Mouse (Mus musculus): ENCODE measurements around the gene Mfap1b. TPM values are rescaled to one million over a fixed set of nuclear protein-coding genes. Genes with fewer than 3 reads are reported as not detected.
A peak's percentile ranks its signal among the peaks of the same experiment; 100 is the strongest.
"Not testable (repeated sequence)": the region's sequence is repeated elsewhere in the genome, so short reads cannot be mapped to it uniquely, and the experiment has no call there.

The Mfap1b gene
- total RNA-seq (2014; rRNA removed) (7.4 and 9.0 TPM in 2 replicates), polyA plus RNA-seq (2012; rRNA removed) (1.4 and 1.7 TPM in 2 replicates)

DNA sequence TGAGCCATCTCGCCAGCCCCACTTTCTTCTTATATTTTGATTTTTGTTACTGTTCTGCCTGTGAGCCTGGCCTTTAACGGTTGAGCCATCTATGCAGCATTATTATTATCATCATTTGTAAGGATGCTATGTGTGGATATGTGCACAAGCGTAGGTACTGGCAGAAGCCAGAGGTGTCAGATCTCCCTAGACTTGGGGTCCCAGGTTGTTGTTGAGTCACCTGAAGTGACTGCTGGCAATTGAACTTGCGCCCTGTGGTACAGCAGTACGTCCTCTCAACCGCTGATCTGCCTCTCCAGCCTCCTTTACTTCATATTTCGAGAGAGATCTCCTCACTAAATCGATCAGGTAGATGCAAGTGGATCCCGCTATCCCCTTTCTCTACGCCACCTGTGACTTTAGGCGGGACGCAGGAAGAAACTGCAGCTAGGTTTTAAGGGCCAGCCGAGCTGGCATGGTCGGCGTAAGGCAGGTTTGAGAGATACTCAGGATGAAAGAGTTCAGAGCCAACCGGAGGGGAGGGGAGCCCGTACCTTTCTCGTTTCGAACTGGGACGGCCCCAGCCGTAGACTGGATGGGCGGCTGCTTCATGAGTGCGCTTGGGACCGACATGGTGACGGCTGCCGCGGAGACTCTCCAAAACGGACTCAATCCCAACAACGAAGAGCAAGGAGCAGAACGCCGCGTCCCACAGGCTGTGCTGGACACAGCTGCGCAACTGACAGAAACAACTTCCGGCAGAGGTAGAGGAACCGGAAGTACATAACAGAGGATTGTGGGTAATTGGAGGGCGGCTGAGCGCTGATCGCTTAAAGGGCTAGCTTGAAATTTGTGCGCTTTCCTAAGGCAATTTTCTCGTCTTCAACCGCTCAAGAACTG is at the start of gene Mfap1b:
TSS of gene Mfap1b (minus strand) at position 767 of the 879 bp plus-strand sequence.
- not testable (repeated sequence) for H3K4me1 ChIP-seq (ENCODE audit: control insufficient read depth, insufficient read depth, low read length); H3K79me2 ChIP-seq (ENCODE audit: control insufficient read depth, insufficient read depth, low read length); H3K27me3 ChIP-seq (ENCODE audit: control insufficient read depth, insufficient read depth, low read length); H3K36me3 ChIP-seq (ENCODE audit: control insufficient read depth, insufficient read depth, low read length)
- 4% methylated on average over 41 of the region's 41 CpGs for WGBS
- DNase-seq (ENCODE audit: extremely low read depth, low read depth, low spot score), result peak; percentile 89
- TF ChIP-seq POLR2A (IDR thresholded peaks at IDR 0.05; ENCODE audit: extremely low read depth, insufficient read depth, low read length), result peak; percentile 88
- H3K27ac ChIP-seq (replicated peaks; ENCODE audit: insufficient read depth, low read depth, low read length), result peak within 1 kb of the TSS; percentile 21; the same call in 1 of the 2 replicates
- H3K9ac ChIP-seq (ENCODE audit: low read depth, low read length), result peak within 1 kb of the TSS; percentile 56
- peak within 1 kb of the TSS; percentile 61 for H3K4me3 ChIP-seq (ENCODE audit: insufficient read depth, low read depth, low read length)

DNA sequence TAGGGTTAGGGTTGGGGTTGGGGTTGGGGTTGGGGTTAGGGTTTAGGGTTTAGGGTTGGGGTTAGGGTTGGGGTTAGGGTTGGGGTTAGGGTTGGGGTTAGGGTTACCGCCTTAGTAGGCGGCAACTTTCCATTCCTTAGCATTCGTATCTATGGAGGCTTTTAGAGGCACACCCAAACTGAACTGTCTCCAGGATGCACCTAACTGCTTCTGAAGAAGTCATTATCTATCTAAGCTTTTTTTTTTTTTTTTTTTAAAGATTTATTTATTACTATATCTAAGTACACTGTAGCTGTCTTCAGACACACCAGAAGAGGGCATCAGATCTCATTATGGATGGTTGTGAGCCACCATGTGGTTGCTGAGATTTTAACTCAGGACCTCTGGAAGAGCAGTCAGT is 49.0 kb upstream of the Mfap1b start:
- H3K9ac ChIP-seq (ENCODE audit: low read depth, low read length); H3K4me1 ChIP-seq (ENCODE audit: control insufficient read depth, insufficient read depth, low read length); H3K27me3 ChIP-seq (ENCODE audit: control insufficient read depth, insufficient read depth, low read length); DNase-seq (ENCODE audit: extremely low read depth, low read depth, low spot score); H3K36me3 ChIP-seq (ENCODE audit: control insufficient read depth, insufficient read depth, low read length); H3K4me3 ChIP-seq (ENCODE audit: insufficient read depth, low read depth, low read length); H3K79me2 ChIP-seq (ENCODE audit: control insufficient read depth, insufficient read depth, low read length); H3K27ac ChIP-seq (replicated peaks; ENCODE audit: insufficient read depth, low read depth, low read length): not testable (repeated sequence)
- 100% methylated on average over 3 of the region's 3 CpGs for WGBS

DNA sequence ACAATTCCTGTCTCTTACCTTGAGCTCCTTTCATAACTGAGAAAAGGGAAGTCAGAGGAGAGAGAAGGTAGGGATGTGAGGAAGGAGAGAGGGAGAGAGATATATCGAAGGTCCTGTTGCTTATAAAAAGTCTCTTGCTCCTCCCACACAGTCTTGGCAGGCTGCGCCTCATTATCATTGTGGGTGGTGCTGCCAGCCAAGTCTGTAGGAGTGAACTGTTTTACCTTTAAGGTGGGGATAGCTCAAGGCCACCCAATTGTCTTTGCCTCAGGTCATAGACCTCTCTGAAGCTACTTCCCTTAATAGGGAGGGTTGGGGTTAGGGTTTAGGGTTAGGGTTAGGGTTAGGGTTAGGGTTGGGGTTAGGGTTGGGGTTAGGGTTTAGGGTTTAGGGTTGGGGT is 48.1 kb upstream of the Mfap1b start:
- Histone ChIP-seq H3K27ac (replicated peaks; ENCODE audit: insufficient read depth, low read depth, low read length) (no peak overlapping the region), H3K79me2 (ENCODE audit: control insufficient read depth, insufficient read depth, low read length) (no peaks in the 10 kb centered on the region), H3K9ac (ENCODE audit: low read depth, low read length) (no peak overlapping the region), H3K4me3 (ENCODE audit: insufficient read depth, low read depth, low read length) (no peak overlapping the region), H3K4me1 (ENCODE audit: control insufficient read depth, insufficient read depth, low read length) (no peaks in the 10 kb centered on the region), H3K36me3 (ENCODE audit: control insufficient read depth, insufficient read depth, low read length) (no peaks in the 10 kb centered on the region; the same call in 1 of the 2 replicates), H3K27me3 (ENCODE audit: control insufficient read depth, insufficient read depth, low read length) (no peaks in the 10 kb centered on the region)
- DNase-seq (ENCODE audit: extremely low read depth, low read depth, low spot score), result no peak
- WGBS, result 89% methylated on average over 2 of the region's 2 CpGs
- TF ChIP-seq CTCF (IDR thresholded peaks at IDR 0.05; ENCODE audit: low read depth, low read length) (no peak), POLR2A (IDR thresholded peaks at IDR 0.05; ENCODE audit: extremely low read depth, insufficient read depth, low read length) (no peak)

DNA sequence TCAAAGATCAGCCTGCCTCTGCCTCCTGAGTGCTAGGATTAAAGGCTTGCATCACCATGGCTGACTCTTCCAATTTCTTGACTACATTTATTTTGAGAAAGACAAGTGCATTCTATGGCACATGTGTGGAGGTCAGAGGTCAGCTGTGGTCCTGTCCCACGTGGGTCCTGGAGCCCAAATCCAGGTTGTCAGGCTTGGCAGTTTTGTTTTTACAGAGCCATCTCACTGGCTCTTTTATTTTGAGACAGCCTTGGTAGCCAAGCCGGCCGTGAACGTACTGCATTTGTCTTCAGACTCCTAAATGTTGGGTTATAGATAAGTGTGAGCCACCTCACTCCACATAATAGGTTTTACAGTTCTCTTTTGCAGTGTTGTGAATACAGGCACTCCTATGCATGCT is 44.8 kb upstream of the Mfap1b start:
- H3K27me3 ChIP-seq (ENCODE audit: control insufficient read depth, insufficient read depth, low read length); H3K9ac ChIP-seq (ENCODE audit: low read depth, low read length); H3K4me1 ChIP-seq (ENCODE audit: control insufficient read depth, insufficient read depth, low read length); H3K4me3 ChIP-seq (ENCODE audit: insufficient read depth, low read depth, low read length); H3K27ac ChIP-seq (replicated peaks; ENCODE audit: insufficient read depth, low read depth, low read length); H3K79me2 ChIP-seq (ENCODE audit: control insufficient read depth, insufficient read depth, low read length); DNase-seq (ENCODE audit: extremely low read depth, low read depth, low spot score); H3K36me3 ChIP-seq (ENCODE audit: control insufficient read depth, insufficient read depth, low read length): not testable (repeated sequence)
- WGBS, result 93% methylated on average over 4 of the region's 4 CpGs

DNA sequence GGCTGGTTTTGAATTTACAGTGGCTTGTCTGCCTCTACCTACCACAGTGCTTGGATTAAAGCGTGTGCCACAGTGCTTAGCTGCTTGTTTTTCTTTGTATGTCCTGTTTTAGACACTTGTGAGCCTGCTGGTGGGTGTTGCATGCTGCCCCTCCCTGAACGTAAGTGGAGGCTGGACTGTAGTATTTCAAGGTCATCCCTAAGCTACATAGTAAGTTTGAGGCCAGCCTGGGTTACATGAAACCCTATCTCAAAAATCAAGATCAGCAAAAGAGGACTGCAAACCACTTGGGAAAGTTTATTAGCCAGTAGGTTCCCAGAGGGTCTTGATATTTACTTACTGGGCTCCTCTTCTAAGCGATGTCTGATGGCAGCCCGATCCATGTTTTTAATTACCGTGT is 44.2 kb upstream of the Mfap1b start:
- no peaks in the 10 kb centered on the region for H3K4me1 ChIP-seq (ENCODE audit: control insufficient read depth, insufficient read depth, low read length)
- H3K27me3 ChIP-seq (ENCODE audit: control insufficient read depth, insufficient read depth, low read length), result no peaks in the 10 kb centered on the region
- H3K79me2 ChIP-seq (ENCODE audit: control insufficient read depth, insufficient read depth, low read length), result no peaks in the 10 kb centered on the region
- H3K36me3 ChIP-seq (ENCODE audit: control insufficient read depth, insufficient read depth, low read length), result no peaks in the 10 kb centered on the region; the same call in 1 of the 2 replicates
- H3K4me3 ChIP-seq (ENCODE audit: insufficient read depth, low read depth, low read length), result no peak overlapping the region
- WGBS, result 92% methylated on average over 5 of the region's 5 CpGs
- no peak overlapping the region for H3K27ac ChIP-seq (replicated peaks; ENCODE audit: insufficient read depth, low read depth, low read length)
- TF ChIP-seq CTCF (IDR thresholded peaks at IDR 0.05; ENCODE audit: low read depth, low read length) (no peak), POLR2A (IDR thresholded peaks at IDR 0.05; ENCODE audit: extremely low read depth, insufficient read depth, low read length) (no peak)
- DNase-seq (ENCODE audit: extremely low read depth, low read depth, low spot score), result no peak
- no peak overlapping the region for H3K9ac ChIP-seq (ENCODE audit: low read depth, low read length)

DNA sequence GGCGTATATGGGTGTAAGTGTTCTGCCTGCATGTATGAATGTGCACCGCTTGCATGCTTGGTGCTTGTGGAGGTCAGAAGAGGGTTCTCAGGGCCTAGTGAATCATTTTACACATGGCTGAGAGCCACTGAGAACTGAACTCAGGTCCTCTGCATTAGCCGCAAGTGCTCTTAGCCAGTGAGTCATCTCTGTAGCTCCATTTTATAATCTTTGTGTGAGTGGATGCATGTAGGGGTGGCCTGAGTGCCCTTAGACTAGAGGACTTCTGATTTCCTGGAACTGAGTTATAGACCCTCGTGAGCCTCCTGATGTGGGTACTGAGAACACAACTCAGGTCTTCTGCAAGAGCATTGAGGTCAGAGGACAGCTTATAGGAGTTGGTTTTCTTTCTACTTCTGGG is 40.3 kb upstream of the Mfap1b start:
- no peak for TF ChIP-seq CTCF (IDR thresholded peaks at IDR 0.05; ENCODE audit: low read depth, low read length)
- TF ChIP-seq POLR2A (IDR thresholded peaks at IDR 0.05; ENCODE audit: extremely low read depth, insufficient read depth, low read length), result no peak
- no peaks in the 10 kb centered on the region for H3K79me2 ChIP-seq (ENCODE audit: control insufficient read depth, insufficient read depth, low read length)
- H3K36me3 ChIP-seq (ENCODE audit: control insufficient read depth, insufficient read depth, low read length), result no peaks in the 10 kb centered on the region
- no peak overlapping the region for H3K4me3 ChIP-seq (ENCODE audit: insufficient read depth, low read depth, low read length)
- H3K27me3 ChIP-seq (ENCODE audit: control insufficient read depth, insufficient read depth, low read length), result no peaks in the 10 kb centered on the region
- no peak for DNase-seq (ENCODE audit: extremely low read depth, low read depth, low spot score)
- H3K4me1 ChIP-seq (ENCODE audit: control insufficient read depth, insufficient read depth, low read length), result no peaks in the 10 kb centered on the region
- H3K27ac ChIP-seq (replicated peaks; ENCODE audit: insufficient read depth, low read depth, low read length), result no peak overlapping the region
- H3K9ac ChIP-seq (ENCODE audit: low read depth, low read length), result no peak overlapping the region
- 92% methylated on average over 4 of the region's 4 CpGs for WGBS

DNA sequence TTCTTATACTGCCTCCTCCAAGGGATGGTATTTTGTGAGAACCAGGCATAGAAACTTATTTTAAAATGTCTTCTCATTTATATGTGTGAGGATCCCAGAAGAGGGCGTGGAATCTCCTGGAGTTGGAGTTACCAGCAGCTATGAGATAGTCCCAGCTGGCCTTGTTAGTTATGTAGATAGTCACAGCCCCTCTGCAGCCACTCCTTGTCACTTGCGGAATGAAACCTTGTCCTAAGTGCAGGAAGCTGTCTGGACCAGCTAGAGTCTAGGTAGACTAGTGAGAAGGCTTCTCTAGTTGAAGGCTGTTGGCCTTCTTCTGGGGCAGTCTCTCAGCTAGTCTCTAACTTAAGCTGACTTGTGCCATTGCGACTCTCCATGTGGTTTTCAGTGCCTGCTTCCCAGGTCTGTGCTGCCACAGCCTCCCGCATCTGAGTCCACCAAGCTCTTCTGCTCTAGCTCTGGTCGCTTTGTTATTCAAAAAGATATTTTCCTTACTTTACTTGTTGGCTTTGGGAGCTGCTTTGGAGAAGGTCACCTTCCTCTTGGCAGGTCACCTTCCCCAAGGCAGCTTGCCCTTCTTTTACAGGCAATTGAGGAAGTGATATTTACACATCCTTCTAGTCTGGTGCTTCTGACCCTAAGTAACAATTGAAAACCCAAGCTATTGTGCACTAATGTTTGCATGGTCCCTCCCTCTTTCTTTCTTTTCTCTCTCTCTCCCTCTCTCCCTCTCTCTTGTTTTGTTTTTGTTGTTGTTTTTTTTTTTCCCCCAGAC is 39.3 kb upstream of the Mfap1b start:
- H3K79me2 ChIP-seq (ENCODE audit: control insufficient read depth, insufficient read depth, low read length); H3K4me3 ChIP-seq (ENCODE audit: insufficient read depth, low read depth, low read length); DNase-seq (ENCODE audit: extremely low read depth, low read depth, low spot score); H3K36me3 ChIP-seq (ENCODE audit: control insufficient read depth, insufficient read depth, low read length); H3K27ac ChIP-seq (replicated peaks; ENCODE audit: insufficient read depth, low read depth, low read length); H3K4me1 ChIP-seq (ENCODE audit: control insufficient read depth, insufficient read depth, low read length); H3K27me3 ChIP-seq (ENCODE audit: control insufficient read depth, insufficient read depth, low read length); H3K9ac ChIP-seq (ENCODE audit: low read depth, low read length): not testable (repeated sequence)
- WGBS, result 97% methylated on average over 5 of the region's 5 CpGs
